Mouse (Mus musculus) retina, adult 2 months (tissue): Measurements from ENCODE around the gene Snx25.

ENCODE experiments used
- DNase-seq: peaks from one replicate; pipeline ENCODE4 v3.0.0-alpha.2; 2012; ENCODE audit warnings: low read depth, low spot score

Snx25 gene

GRCm38 (mm10) chr8:46152064-46153031 is at the start of gene Snx25:
Gene Snx25 (minus strand): TSS chr8:46152159.
- DNase-seq = peak; percentile 73

GRCm38 (mm10) chr8:46197673-46198072 is 45.7 kb upstream of the Snx25 start:
- no peak for DNase-seq

- no peak for DNase-seq
Measured at GRCm38 (mm10) chr8:46196877-46197276, 44.9 kb upstream of the Snx25 start.

- no peak for DNase-seq
Measured at GRCm38 (mm10) chr8:46193100-46193499, 41.1 kb upstream of the Snx25 start.

GRCm38 (mm10) chr8:46185361-46185760 is 33.4 kb upstream of the Snx25 start:
- no peak for DNase-seq

GRCm38 (mm10) chr8:46180136-46180535 is 28.2 kb upstream of the Snx25 start:
- no peak for DNase-seq

- no peak for DNase-seq
Measured at GRCm38 (mm10) chr8:46173651-46174050, 21.7 kb upstream of the Snx25 start.

- DNase-seq = no peak
Measured at GRCm38 (mm10) chr8:46163870-46164190, 11.9 kb upstream of the Snx25 start.

GRCm38 (mm10) chr8:46162953-46163869 is 11.3 kb upstream of the Snx25 start:
- peak; percentile 88 for DNase-seq

GRCm38 (mm10) chr8:46153042-46153441 is 1.1 kb upstream of the Snx25 start:
- DNase-seq = no peak

GRCm38 (mm10) chr8:46151202-46152062 is 527 bp downstream of the Snx25 start, which contains the start of gene Cfap97:
Gene Cfap97 (plus strand): TSS chr8:46151771.
- DNase-seq = no peak

- no peak for DNase-seq
Measured at GRCm38 (mm10) chr8:46149782-46150181, 2.2 kb downstream of the Snx25 start.

- DNase-seq = no peak
Measured at GRCm38 (mm10) chr8:46149306-46149705, 2.7 kb downstream of the Snx25 start.

- no peak for DNase-seq
Measured at GRCm38 (mm10) chr8:46146173-46146572, 5.8 kb downstream of the Snx25 start.

GRCm38 (mm10) chr8:46143924-46144323 is 8.0 kb downstream of the Snx25 start:
- no peak for DNase-seq

- no peak for DNase-seq
Measured at GRCm38 (mm10) chr8:46143470-46143869, 8.5 kb downstream of the Snx25 start.

GRCm38 (mm10) chr8:46142498-46143081 is 9.4 kb downstream of the Snx25 start:
- DNase-seq = no peak

- DNase-seq = no peak
Measured at GRCm38 (mm10) chr8:46141688-46142087, 10.3 kb downstream of the Snx25 start.

- DNase-seq = no peak
Measured at GRCm38 (mm10) chr8:46140376-46141120, 11.4 kb downstream of the Snx25 start.
